12 mouse cellular contexts compared by ENCODE assay signal in the genomic region with DNA sequence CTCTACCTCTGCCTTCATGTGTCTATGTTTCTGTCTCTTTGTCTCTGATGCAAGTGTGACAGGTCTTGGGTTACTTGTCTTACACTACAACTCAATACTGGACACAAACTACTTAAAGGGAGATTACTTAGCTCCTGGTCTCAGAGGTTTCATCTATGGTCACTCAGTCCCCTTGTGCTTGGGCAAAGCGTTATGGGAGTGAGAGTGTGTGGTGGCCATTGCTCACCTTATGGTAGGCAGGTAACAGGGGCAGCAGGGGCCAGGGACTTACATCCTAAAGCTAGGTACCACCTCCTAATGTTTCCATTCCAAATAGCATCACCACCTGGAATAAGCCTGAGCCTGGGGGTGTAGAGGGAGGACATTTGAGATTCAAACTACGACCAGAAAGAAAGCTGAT. TPM values are rescaled to one million over a fixed set of nuclear protein-coding genes. Genes with fewer than 3 reads are reported as not detected.
DNase-seq lines count a peak whose midpoint lies in the region; ATAC-seq and TF ChIP-seq lines count a peak whose summit lies in the region.
"Had no signal": no experiment of that assay in that cellular context is flagged by ENCODE, and none has a peak within 500 bp of the region (broad histone marks: within the 10 kb centered on the region; RNA-seq: fewer than 3 reads in every experiment).

No protein-coding gene starts in this region.

- peaks cover 49% of the 10 kb centered on the region for H3K4me1 ChIP-seq in heart, embryonic 10.5 days
- peaks cover under 1% of the 10 kb centered on the region; the same call in 1 of the 2 replicates for H3K4me1 ChIP-seq in kidney, postnatal 0 days (replicated peaks; ENCODE audit: insufficient read depth, low read length)
- peaks cover 20% of the 10 kb centered on the region; the same call in 1 of the 2 replicates for H3K4me1 ChIP-seq in kidney, embryonic 14.5 days (ENCODE audit: control insufficient read depth, insufficient read depth, low read length)
- H3K4me1 ChIP-seq in embryonic facial prominence, embryonic 15.5 days, result peaks cover 24% of the 10 kb centered on the region
- H3K4me1 ChIP-seq in liver, embryonic 15.5 days (replicated peaks), result peaks cover 36% of the 10 kb centered on the region
- H3K4me1 ChIP-seq: forebrain, embryonic 12.5 days had no signal

- H3K4me3 ChIP-seq in heart, embryonic 10.5 days, result no peak overlapping the region
- H3K4me3 ChIP-seq in kidney, postnatal 0 days (replicated peaks; ENCODE audit: low read depth, low read length), result no peak overlapping the region
- no peak overlapping the region for H3K4me3 ChIP-seq in kidney, embryonic 14.5 days (ENCODE audit: low read length)
- H3K4me3 ChIP-seq in embryonic facial prominence, embryonic 15.5 days (replicated peaks), result no peak overlapping the region
- no peak overlapping the region for H3K4me3 ChIP-seq in liver, embryonic 15.5 days (replicated peaks)
- H3K4me3 ChIP-seq: forebrain, embryonic 12.5 days had no signal

- no peaks in the 10 kb centered on the region for H3K9me3 ChIP-seq in heart, embryonic 10.5 days
- no peaks in the 10 kb centered on the region for H3K9me3 ChIP-seq in kidney, postnatal 0 days (replicated peaks; ENCODE audit: low read length)
- H3K9me3 ChIP-seq in kidney, embryonic 14.5 days (ENCODE audit: control insufficient read depth, low read length), result no peaks in the 10 kb centered on the region
- H3K9me3 ChIP-seq in embryonic facial prominence, embryonic 15.5 days (replicated peaks), result no peaks in the 10 kb centered on the region
- H3K9me3 ChIP-seq in liver, embryonic 15.5 days (replicated peaks), result no peaks in the 10 kb centered on the region
- H3K9me3 ChIP-seq: forebrain, embryonic 12.5 days had no signal

- H3K27ac ChIP-seq in heart, embryonic 10.5 days, result 0 out of 2 replicates have a peak overlapping the region, but pooled peaks have one; percentile 66
- 0 out of 2 replicates have a peak overlapping the region, but pooled peaks have one; percentile 3 for H3K27ac ChIP-seq in kidney, postnatal 0 days
- H3K27ac ChIP-seq in kidney, embryonic 14.5 days (ENCODE audit: low read depth, low read length), result no peak overlapping the region; the same call in 1 of the 2 replicates
- peak overlapping the region; percentile 82 for H3K27ac ChIP-seq in embryonic facial prominence, embryonic 15.5 days (replicated peaks)
- H3K27ac ChIP-seq in liver, embryonic 15.5 days (replicated peaks), result peak overlapping the region; percentile 15; the same call in 1 of the 2 replicates
- H3K27ac ChIP-seq: liver, embryonic 14.5 days had no signal

- intact Hi-C loops in heart, postnatal 36 days (cut with DNase I), result loop anchor here (5.0 kb wide), 2 partner anchors 46 to 74 kb away; no protein-coding TSS in a partner anchor

- ATAC-seq in kidney, postnatal 0 days (replicated peaks; ENCODE audit: low FRiP score, low read depth), result no peak
- no peak for ATAC-seq in kidney, embryonic 14.5 days (ENCODE audit: low FRiP score, low TSS enrichment)
- ATAC-seq in embryonic facial prominence, embryonic 15.5 days (ENCODE audit: insufficient number of reproducible peaks, low FRiP score, low TSS enrichment, low read depth), result no peak
- ATAC-seq in liver, embryonic 15.5 days (ENCODE audit: insufficient read depth), result no peak

- H3K27me3 ChIP-seq in heart, embryonic 10.5 days (ENCODE audit: insufficient read depth, poor library complexity, severe bottlenecking), result peaks cover 2% of the 10 kb centered on the region; the same call in 1 of the 2 replicates
- no peaks in the 10 kb centered on the region for H3K27me3 ChIP-seq in kidney, postnatal 0 days (ENCODE audit: insufficient read depth, low read length)
- no peaks in the 10 kb centered on the region for H3K27me3 ChIP-seq in kidney, embryonic 14.5 days (ENCODE audit: control insufficient read depth, insufficient read depth, low read length)
- H3K27me3 ChIP-seq in embryonic facial prominence, embryonic 15.5 days, result no peaks in the 10 kb centered on the region
- H3K27me3 ChIP-seq in liver, embryonic 15.5 days, result peaks cover 4% of the 10 kb centered on the region
- H3K27me3 ChIP-seq: forebrain, embryonic 12.5 days had no signal

- WGBS in heart, embryonic 10.5 days, result 85% methylated on average over 2 of the region's 2 CpGs
- WGBS in kidney, postnatal 0 days, result 80% methylated on average over 2 of the region's 2 CpGs
- 80% methylated on average over 2 of the region's 2 CpGs for WGBS in kidney, embryonic 14.5 days
- WGBS in embryonic facial prominence, embryonic 15.5 days, result 64% methylated on average over 2 of the region's 2 CpGs
- 82% methylated on average over 2 of the region's 2 CpGs for WGBS in liver, embryonic 15.5 days (ENCODE audit: insufficient replicate concordance)

- DNase-seq in heart, embryonic 10.5 days (ENCODE audit: low spot score), result no peak
- no peak for DNase-seq in heart, postnatal 36 days
- DNase-seq in kidney, postnatal 0 days (ENCODE audit: low spot score), result no peak
- no peak for DNase-seq in testis, postnatal 10 days (ENCODE audit: low spot score)
- DNase-seq in urinary bladder, adult 18-20 months (ENCODE audit: low spot score in 2 of 2), result no peak

- H3K4me2 ChIP-seq in kidney, postnatal 0 days (ENCODE audit: low read length), result no peak overlapping the region
- H3K4me2 ChIP-seq in kidney, embryonic 14.5 days (replicated peaks; ENCODE audit: low read depth, low read length), result no peak overlapping the region
- no peak overlapping the region for H3K4me2 ChIP-seq in embryonic facial prominence, embryonic 15.5 days (replicated peaks)
- H3K4me2 ChIP-seq in liver, embryonic 15.5 days, result no peak overlapping the region
- H3K4me2 ChIP-seq: forebrain, embryonic 12.5 days; hindbrain, embryonic 14.5 days had no signal

- no peak for TF ChIP-seq CTCF in kidney, postnatal 0 days (IDR thresholded peaks at IDR 0.05; ENCODE audit: low read depth)

- H3K36me3 ChIP-seq in heart, embryonic 10.5 days, result no peaks in the 10 kb centered on the region
- no peaks in the 10 kb centered on the region for H3K36me3 ChIP-seq in kidney, postnatal 0 days (ENCODE audit: insufficient read depth, low read length)
- no peaks in the 10 kb centered on the region for H3K36me3 ChIP-seq in kidney, embryonic 14.5 days (ENCODE audit: control insufficient read depth, insufficient read depth, low read length)
- no peaks in the 10 kb centered on the region for H3K36me3 ChIP-seq in embryonic facial prominence, embryonic 15.5 days
- no peaks in the 10 kb centered on the region for H3K36me3 ChIP-seq in liver, embryonic 15.5 days (replicated peaks)
- H3K36me3 ChIP-seq: forebrain, embryonic 12.5 days had no signal

- no peak overlapping the region for H3K9ac ChIP-seq in kidney, postnatal 0 days (ENCODE audit: low read depth, low read length)
- no peak overlapping the region for H3K9ac ChIP-seq in kidney, embryonic 14.5 days (ENCODE audit: low read depth, low read length)
- no peak overlapping the region for H3K9ac ChIP-seq in embryonic facial prominence, embryonic 15.5 days
- no peak overlapping the region for H3K9ac ChIP-seq in liver, embryonic 15.5 days
- H3K9ac ChIP-seq: forebrain, embryonic 12.5 days; hindbrain, embryonic 14.5 days; liver, embryonic 14.5 days had no signal

RNA-seq across cellular contexts. Expression of a gene that starts 39.8 kb away (rescaled TPM):
- 232 and 318 TPM in 2 replicates for polyA plus RNA-seq in heart, embryonic 10.5 days (2016; fragmentation: Nextera tagmentation; extraction: Ambion mirVana)
- total RNA-seq in heart, postnatal 36 days (2021), result 10 to 100 TPM; 11.4 to 12.0 TPM
- polyA plus RNA-seq in kidney, postnatal 0 days (2015; fragmentation: Nextera tagmentation; extraction: Ambion mirVana), result 178 and 197 TPM in 2 replicates
- 78.6 and 140 TPM in 2 replicates for polyA plus RNA-seq in kidney, embryonic 14.5 days (2014; fragmentation: Nextera tagmentation; extraction: Ambion mirVana)
- 85.6 and 86.5 TPM in 2 replicates for polyA plus RNA-seq in embryonic facial prominence, embryonic 15.5 days (2015; fragmentation: Nextera tagmentation; extraction: Ambion mirVana)
- 66.0 and 88.2 TPM in 2 replicates for polyA plus RNA-seq in liver, embryonic 15.5 days (2015; fragmentation: Nextera tagmentation; extraction: Ambion mirVana)
- total RNA-seq: megakaryocyte-erythroid progenitor cell, adult 5-6 weeks had no signal

RNA-seq across cellular contexts. Expression of a gene that starts 52.9 kb away (rescaled TPM):
- 119 and 137 TPM in 2 replicates for polyA plus RNA-seq in heart, embryonic 10.5 days (2016; fragmentation: Nextera tagmentation; extraction: Ambion mirVana)
- 10 to 100 TPM; 39.2 to 40.7 TPM for total RNA-seq in heart, postnatal 36 days (2021)
- 96.9 and 104 TPM in 2 replicates for polyA plus RNA-seq in kidney, postnatal 0 days (2015; fragmentation: Nextera tagmentation; extraction: Ambion mirVana)
- polyA plus RNA-seq in kidney, embryonic 14.5 days (2014; fragmentation: Nextera tagmentation; extraction: Ambion mirVana), result 96.3 and 112 TPM in 2 replicates
- polyA plus RNA-seq in embryonic facial prominence, embryonic 15.5 days (2015; fragmentation: Nextera tagmentation; extraction: Ambion mirVana), result 162 and 166 TPM in 2 replicates
- 23.8 and 27.2 TPM in 2 replicates for polyA plus RNA-seq in liver, embryonic 15.5 days (2015; fragmentation: Nextera tagmentation; extraction: Ambion mirVana)
